Mouse (Mus musculus) right cerebral cortex, adult 18-20 months (tissue): Measurements from ENCODE around the gene Olfr1408.

Experiments used
- DNase-seq: peaks from one replicate; pipeline ENCODE4 v3.0.0; 2022; ENCODE audit warnings: mixed read lengths

Gene Olfr1408

DNA sequence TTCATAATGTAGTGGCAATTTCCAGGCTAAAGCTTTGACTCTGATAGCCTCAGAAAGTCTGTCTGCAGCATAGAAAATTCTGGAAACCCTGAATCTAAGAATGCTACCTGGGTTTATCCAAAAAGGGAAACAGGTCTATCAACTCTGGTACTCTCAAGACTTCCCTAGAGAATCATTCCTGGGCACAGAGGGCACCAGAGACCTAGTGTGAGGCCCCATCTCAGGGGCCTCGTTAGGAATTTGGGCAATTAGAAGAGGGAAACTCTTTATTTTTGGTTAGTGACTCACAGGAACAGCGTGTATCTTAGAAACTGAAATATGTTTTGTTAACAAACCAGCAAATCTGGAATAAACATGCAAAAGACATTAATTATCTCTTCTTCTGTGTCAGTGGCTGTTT is at the start of gene Olfr1408:
Olfr1408 (minus strand) TSS at position 101 of the 400 bp plus-strand sequence.
- DNase-seq = no peak

DNA sequence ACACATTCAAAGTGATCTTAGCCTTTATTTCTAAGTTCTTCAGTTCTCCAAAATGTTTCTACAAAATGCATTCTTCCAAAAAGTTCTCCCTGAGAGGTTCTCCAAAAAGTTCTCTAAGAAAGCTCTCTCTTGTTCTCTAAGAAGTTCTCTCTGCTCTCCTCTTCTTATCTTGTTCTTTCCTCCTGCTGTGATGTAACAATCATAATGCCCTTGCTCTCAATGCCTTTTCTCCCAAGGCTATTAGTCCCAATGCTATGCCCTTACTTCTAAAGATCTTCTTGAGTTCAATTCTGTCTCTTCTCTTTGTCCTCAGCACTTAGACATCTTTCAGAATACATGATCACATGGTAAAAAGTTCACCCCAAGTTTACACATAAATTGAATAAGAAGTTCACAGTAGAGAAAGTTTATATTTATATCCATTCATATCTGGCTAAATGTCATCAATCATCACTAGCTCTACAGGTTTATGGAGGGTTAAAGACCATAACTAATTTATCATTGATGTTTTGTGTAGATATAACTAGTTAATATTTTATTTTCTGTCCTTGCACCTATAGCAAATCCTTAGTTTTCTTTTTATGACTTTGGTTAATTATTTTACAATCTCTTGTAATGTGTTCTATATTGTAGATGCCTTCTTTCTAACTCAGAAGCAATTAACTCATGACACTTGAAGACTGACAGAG is 37.1 kb upstream of the Olfr1408 start:
- no peak for DNase-seq
